Mouse (Mus musculus) G1E (cell line): ENCODE measurements around the gene Itih4. TPM values are rescaled to one million over a fixed set of nuclear protein-coding genes. Genes with fewer than 3 reads are reported as not detected.

Experiments
- ATAC-seq: 2 replicates; pipeline ENCODE4 v1.8.0; 2016; ENCODE audit warnings: mild to moderate bottlenecking; ENCODE audit not compliant: insufficient number of reproducible peaks, poor library complexity, low FRiP score, severe bottlenecking; ENCODE audit errors: extremely low read depth
- DNase-seq: peaks from one replicate; pipeline ENCODE4 v3.0.0; 2012; ENCODE audit warnings: low spot score
- H3K27me3 ChIP-seq: 2 replicates; pipeline ENCODE4 v1.6.1; 2012; ENCODE audit warnings: mild to moderate bottlenecking, low read length, inconsistent platforms; ENCODE audit not compliant: insufficient read depth
- H3K36me3 ChIP-seq: replicated peaks from 2 replicates; pipeline ENCODE3; 2012; ENCODE audit warnings: mild to moderate bottlenecking, inconsistent platforms
- H3K4me1 ChIP-seq: 2 replicates; pipeline ENCODE4 v1.6.1; 2012; ENCODE audit warnings: low read depth, low read length, inconsistent platforms, mixed read lengths; ENCODE audit not compliant: insufficient read depth
- H3K4me3 ChIP-seq: 2 replicates; pipeline ENCODE4 v1.5.1; 2012; ENCODE audit warnings: low read depth, mild to moderate bottlenecking, inconsistent platforms, low read length, moderate library complexity, mixed read lengths
- H3K9me3 ChIP-seq: replicated peaks from 2 replicates; pipeline ENCODE4 v1.6.1; 2012; ENCODE audit warnings: inconsistent platforms
- CTCF ChIP-seq: IDR thresholded peaks from 2 replicates; pipeline ENCODE4 v1.5.1; 2012; ENCODE audit warnings: low read depth, low read length, inconsistent platforms, mixed read lengths
- GATA1 ChIP-seq: IDR thresholded peaks from 2 replicates; pipeline ENCODE4 v1.6.1; 2012; ENCODE audit warnings: borderline replicate concordance, low read length, inconsistent platforms, mixed read lengths
- GATA2 ChIP-seq: IDR thresholded peaks from 2 replicates; pipeline ENCODE4 v1.6.1; 2012; ENCODE audit warnings: low read depth, low read length, inconsistent platforms, borderline replicate concordance
- POLR2AphosphoS5 ChIP-seq: IDR thresholded peaks from 2 replicates; pipeline ENCODE4 v1.6.1; 2012; ENCODE audit warnings: low read depth, low read length, inconsistent platforms; ENCODE audit not compliant: insufficient replicate concordance
- TAL1 ChIP-seq: conservative IDR thresholded peaks from 2 replicates; pipeline ENCODE4 v1.6.1; 2012; ENCODE audit warnings: low read depth, low read length, inconsistent platforms, mixed read lengths
- polyA plus RNA-seq: library from polyadenylated mRNA; stranded (reverse); fragments of >175 nt; gene quantifications from 2 replicates; pipeline ENCODE4 v1.2.3, GENCODE M21; 2012
- total RNA-seq, 2 experiments: library from RNA; stranded (forward) in 1 of 2; stranded (reverse) in 1 of 2; fragments of 200-1000 nt in 1 of 2; fragments of >200 nt in 1 of 2; fragmentation: Nextera tagmentation in 1 of 2; gene quantifications; 2 replicates each; pipeline ENCODE4 v1.2.3; 2014 to 2017

Gene Itih4
- total and polyA plus RNA-seq, 3 experiments, result 0.11 TPM; not detected in 2

DNA sequence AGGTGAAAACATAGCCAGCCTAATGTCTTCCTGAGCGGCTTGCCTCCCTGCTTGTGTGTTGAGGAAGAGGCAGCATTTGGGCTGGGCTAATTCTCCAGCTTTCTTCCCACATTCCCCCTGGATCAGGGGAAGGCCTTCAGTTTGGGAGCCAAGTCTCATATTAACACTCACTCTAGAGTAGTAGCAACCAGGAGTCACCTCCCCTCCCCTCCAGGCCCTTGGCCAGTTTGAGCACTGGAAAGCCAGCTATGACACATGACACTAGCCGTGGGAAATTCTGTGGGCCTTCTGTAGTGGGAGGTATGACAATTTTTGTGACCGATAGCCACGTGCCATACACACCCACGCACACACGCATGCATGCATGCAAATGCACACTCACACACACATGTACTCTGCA lies 19.7 kb downstream of the Itih4 start:
- H3K4me1 ChIP-seq, result peaks cover 8% of the 10 kb centered on the region
- peaks cover 22% of the 10 kb centered on the region for H3K27me3 ChIP-seq
- H3K4me3 ChIP-seq, result no peak overlapping the region
- no peak for DNase-seq
- H3K36me3 ChIP-seq, result no peaks in the 10 kb centered on the region
- no peak for ATAC-seq
- H3K9me3 ChIP-seq, result no peaks in the 10 kb centered on the region
- TF ChIP-seq POLR2AphosphoS5 (no peak), CTCF (no peak), GATA1 (no peak), GATA2 (no peak), TAL1 (no peak)

GRCm38 (mm10) chr14:30907814-30908265 lies 21.6 kb downstream of the Itih4 start:
- ATAC-seq, result peak; percentile 34; the same call in 1 of the 2 replicates
- no peaks in the 10 kb centered on the region for H3K9me3 ChIP-seq
- peak; percentile 34 for DNase-seq
- no peak overlapping the region for H3K4me3 ChIP-seq
- no peak for TF ChIP-seq POLR2AphosphoS5
- TF ChIP-seq GATA2, result no peak
- no peak for TF ChIP-seq CTCF
- no peak for TF ChIP-seq TAL1
- no peak for TF ChIP-seq GATA1
- H3K36me3 ChIP-seq, result no peaks in the 10 kb centered on the region
- peaks cover 8% of the 10 kb centered on the region for H3K4me1 ChIP-seq
- H3K27me3 ChIP-seq, result peaks cover 31% of the 10 kb centered on the region

- TF ChIP-seq GATA2, result no peak
- no peak overlapping the region for H3K4me3 ChIP-seq
- no peaks in the 10 kb centered on the region for H3K9me3 ChIP-seq
- H3K27me3 ChIP-seq, result peaks cover 40% of the 10 kb centered on the region
- DNase-seq, result no peak
- H3K4me1 ChIP-seq, result peaks cover 8% of the 10 kb centered on the region
- H3K36me3 ChIP-seq, result no peaks in the 10 kb centered on the region
- no peak for ATAC-seq
Observed at GRCm38 (mm10) chr14:30911141-30911540, 24.9 kb downstream of the Itih4 start.

DNA sequence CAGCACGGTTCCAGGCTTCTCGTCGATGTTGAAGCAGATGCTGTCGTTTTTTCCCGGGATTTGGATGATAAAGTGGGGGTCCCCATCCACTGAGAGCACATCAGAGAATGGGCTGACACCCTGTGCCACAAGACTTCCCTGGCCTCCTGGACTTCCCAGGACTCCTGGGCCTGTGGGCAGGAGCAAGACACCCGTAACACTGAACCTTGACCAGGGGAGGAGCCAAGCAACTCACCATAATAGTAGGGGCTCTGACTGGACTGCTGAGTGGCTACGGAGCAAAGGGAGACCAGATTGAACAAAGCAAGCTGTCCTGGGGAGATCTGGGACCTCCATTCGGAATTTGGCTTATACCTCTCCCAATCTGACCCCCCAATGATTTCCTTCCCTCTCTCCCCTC lies 26.4 kb downstream of the Itih4 start:
- no peak overlapping the region for H3K4me3 ChIP-seq
- peaks cover 36% of the 10 kb centered on the region for H3K27me3 ChIP-seq
- no peak for ATAC-seq
- no peak for DNase-seq
- no peaks in the 10 kb centered on the region for H3K9me3 ChIP-seq
- H3K36me3 ChIP-seq, result no peaks in the 10 kb centered on the region
- peaks cover 7% of the 10 kb centered on the region for H3K4me1 ChIP-seq
- TF ChIP-seq POLR2AphosphoS5 (no peak), GATA1 (no peak), GATA2 (no peak), TAL1 (no peak), CTCF (no peak)

GRCm38 (mm10) chr14:30913404-30913803 lies 27.1 kb downstream of the Itih4 start:
- peaks cover 41% of the 10 kb centered on the region for H3K27me3 ChIP-seq
- H3K9me3 ChIP-seq, result no peaks in the 10 kb centered on the region
- TF ChIP-seq TAL1 (no peak), POLR2AphosphoS5 (no peak), GATA1 (no peak)
- no peak for DNase-seq
- H3K4me1 ChIP-seq, result no peaks in the 10 kb centered on the region
- no peaks in the 10 kb centered on the region for H3K36me3 ChIP-seq
- no peak for ATAC-seq
- no peak overlapping the region for H3K4me3 ChIP-seq

GRCm38 (mm10) chr14:30916516-30916915 lies 30.2 kb downstream of the Itih4 start:
- Histone ChIP-seq H3K9me3 (no peaks in the 10 kb centered on the region), H3K27me3 (peaks cover 51% of the 10 kb centered on the region), H3K36me3 (no peaks in the 10 kb centered on the region), H3K4me1 (no peaks in the 10 kb centered on the region), H3K4me3 (no peak overlapping the region)
- DNase-seq (no peak), ATAC-seq (no peak)
- no peak for TF ChIP-seq GATA1
- no peak for TF ChIP-seq CTCF
- TF ChIP-seq POLR2AphosphoS5, result no peak
- TF ChIP-seq TAL1, result no peak
- TF ChIP-seq GATA2, result no peak

- peaks cover 38% of the 10 kb centered on the region for H3K27me3 ChIP-seq
- H3K9me3 ChIP-seq, result no peaks in the 10 kb centered on the region
- DNase-seq, result no peak
- H3K36me3 ChIP-seq, result no peaks in the 10 kb centered on the region
- H3K4me1 ChIP-seq, result no peaks in the 10 kb centered on the region
- TF ChIP-seq GATA2 (no peak), POLR2AphosphoS5 (no peak), GATA1 (no peak), CTCF (no peak)
- no peak overlapping the region for H3K4me3 ChIP-seq
- no peak for ATAC-seq
Observed at GRCm38 (mm10) chr14:30922053-30922670, 35.9 kb downstream of the Itih4 start.
